Mouse (Mus musculus) midbrain, embryonic 10.5 days (tissue): ENCODE measurements around the gene Llgl2. TPM values are rescaled to one million over a fixed set of nuclear protein-coding genes. Genes with fewer than 3 reads are reported as not detected.
A peak's percentile ranks its signal among the peaks of the same experiment; 100 is the strongest.

Experiments used
- DNase-seq: peaks from one replicate; pipeline ENCODE4 v3.0.0-alpha.2; 2017; ENCODE audit warnings: low spot score
- H3K27ac ChIP-seq: fragments of 300-500 bp; sonication (generic); replicated peaks from 2 replicates; pipeline ENCODE4 v1.5.1; 2016; ENCODE audit warnings: mild to moderate bottlenecking
- H3K27me3 ChIP-seq: fragments of 300-500 bp; sonication (generic); 2 replicates; pipeline ENCODE4 v1.6.1; 2016; ENCODE audit warnings: low read depth, mild to moderate bottlenecking; ENCODE audit not compliant: poor library complexity, severe bottlenecking
- H3K36me3 ChIP-seq: fragments of 300-500 bp; sonication (generic); 2 replicates; pipeline ENCODE4 v1.6.1; 2016; ENCODE audit warnings: mild to moderate bottlenecking, moderate library complexity
- H3K4me1 ChIP-seq: fragments of 300-500 bp; sonication (generic); 2 replicates; pipeline ENCODE4 v1.6.1; 2016
- H3K4me3 ChIP-seq: fragments of 300-500 bp; sonication (generic); 2 replicates; pipeline ENCODE4 v1.5.1; 2016; ENCODE audit warnings: mild to moderate bottlenecking, moderate library complexity
- H3K9me3 ChIP-seq: fragments of 300-500 bp; sonication (generic); replicated peaks from 2 replicates; pipeline ENCODE4 v1.6.1; 2016; ENCODE audit warnings: mild to moderate bottlenecking
- WGBS: fragments of 180-500 bp; shearing (Covaris S2); methylation state at CpG from one replicate; pipeline ENCODE4 v1.1.7; 2016; 5-methylcytosine and 5-hydroxymethylcytosine counted together
- polyA plus RNA-seq: library from polyadenylated mRNA; unstranded; fragments of >200 nt; fragmentation: Nextera tagmentation; extraction: Ambion mirVana; gene quantifications from 2 replicates; pipeline ENCODE4 v1.2.1, GENCODE M21; 2016

Gene Llgl2
- polyA plus RNA-seq, 1 experiment from 2014 or later = 5.9 TPM

DNA sequence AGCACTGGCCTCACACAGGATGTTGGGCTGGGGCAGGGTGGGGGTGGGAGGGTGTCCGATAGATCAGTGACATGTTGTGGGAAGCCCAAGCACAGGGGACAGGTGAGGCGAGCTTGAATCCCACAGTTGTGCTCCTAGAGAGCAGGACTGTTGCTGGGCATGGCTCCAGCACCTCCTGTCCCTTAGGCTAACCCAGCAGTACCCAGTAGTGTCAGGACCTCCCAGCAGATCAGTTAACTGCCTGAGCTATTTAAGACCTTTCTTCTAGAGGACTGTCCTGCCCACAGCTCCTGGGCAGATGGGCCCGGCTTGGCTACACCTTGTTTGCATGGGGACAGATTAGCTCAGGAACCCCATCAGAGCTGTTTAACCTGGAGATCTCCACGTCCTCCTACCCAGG lies 5.2 kb downstream of the Llgl2 start:
- H3K4me3 ChIP-seq = no peak overlapping the region

DNA sequence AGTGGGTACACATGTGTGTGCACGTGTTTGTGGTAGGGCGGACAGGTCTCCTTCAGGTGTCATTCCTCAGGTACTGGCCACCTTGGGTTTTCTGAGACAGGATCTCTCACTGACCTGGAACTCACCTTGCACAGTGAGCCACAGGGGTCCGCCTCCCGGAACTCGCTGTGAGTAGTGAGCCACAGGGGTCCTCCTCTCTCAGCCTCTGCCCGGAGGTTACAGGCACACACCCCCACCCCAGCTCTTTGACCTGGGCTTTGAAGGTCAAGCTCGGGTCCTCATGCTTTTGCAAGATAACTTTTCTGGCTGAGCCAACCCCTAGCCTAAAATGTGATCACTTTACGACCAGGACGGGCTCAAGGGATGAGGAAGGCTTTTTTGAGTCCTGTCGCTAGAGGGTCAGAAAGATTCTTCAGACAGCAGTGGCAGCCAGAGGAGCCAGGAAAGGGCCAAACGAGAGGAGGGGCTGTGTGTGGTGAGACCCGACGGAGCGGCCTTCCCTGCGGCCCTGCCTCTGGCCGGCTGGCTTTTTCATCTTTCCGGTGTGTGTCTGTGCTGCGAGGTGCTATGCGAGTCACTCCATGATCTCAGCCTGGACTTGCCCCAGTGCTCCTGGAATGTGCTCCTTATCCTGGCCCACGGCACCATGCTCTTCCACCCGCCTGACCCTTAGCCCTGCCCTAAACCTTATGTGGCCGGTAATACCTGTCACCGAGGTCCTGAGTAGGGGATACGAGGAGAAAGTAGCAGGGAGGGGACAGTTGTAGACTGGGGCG lies 6.9 kb downstream of the Llgl2 start:
- 18% methylated on average over 25 of the region's 25 CpGs for WGBS
- H3K9me3 ChIP-seq = no peaks in the 10 kb centered on the region
- H3K4me3 ChIP-seq = no peak overlapping the region
- 0 out of 2 replicates have a peak overlapping the region, but pooled peaks have one; percentile 2 for H3K27ac ChIP-seq
- peaks cover 64% of the 10 kb centered on the region for H3K4me1 ChIP-seq
- H3K27me3 ChIP-seq = peaks cover 97% of the 10 kb centered on the region
- H3K36me3 ChIP-seq = no peaks in the 10 kb centered on the region
- DNase-seq = no peak

More for the DNA sequence above, 5.2 kb downstream of the Llgl2 start:
- Histone ChIP-seq H3K36me3 (no peaks in the 10 kb centered on the region), H3K4me1 (peaks cover 58% of the 10 kb centered on the region), H3K27me3 (peaks cover 99% of the 10 kb centered on the region), H3K27ac (no peak overlapping the region), H3K9me3 (no peaks in the 10 kb centered on the region)
- 74% methylated on average over 4 of the region's 4 CpGs for WGBS
- DNase-seq = no peak

DNA sequence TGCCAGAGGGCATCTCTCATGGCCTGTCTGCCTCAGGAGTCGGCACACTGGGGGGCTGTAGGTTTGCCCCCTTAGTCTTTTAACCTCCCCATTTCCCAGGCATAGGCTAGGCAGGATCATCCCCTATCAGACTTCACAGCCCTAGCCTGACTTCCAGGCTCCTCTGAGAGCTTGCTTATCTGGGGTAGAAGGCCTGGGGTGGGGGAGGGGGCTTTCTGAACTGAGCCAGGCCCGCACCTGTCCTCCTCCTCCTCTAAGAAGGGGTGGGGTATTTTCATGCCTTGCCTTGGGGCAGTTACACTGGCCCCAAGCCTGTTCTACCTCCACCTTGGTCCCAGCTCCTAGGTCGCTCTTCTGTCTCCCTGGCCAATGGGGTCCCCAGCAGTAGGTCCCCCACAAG lies 7.7 kb downstream of the Llgl2 start:
- Histone ChIP-seq H3K27me3 (peaks cover 97% of the 10 kb centered on the region), H3K9me3 (no peaks in the 10 kb centered on the region), H3K36me3 (no peaks in the 10 kb centered on the region), H3K4me1 (peaks cover 72% of the 10 kb centered on the region), H3K27ac (0 out of 2 replicates have a peak overlapping the region, but pooled peaks have one; percentile 2), H3K4me3 (no peak overlapping the region)
- DNase-seq = no peak
- WGBS = 50% methylated on average over 3 of the region's 3 CpGs

DNA sequence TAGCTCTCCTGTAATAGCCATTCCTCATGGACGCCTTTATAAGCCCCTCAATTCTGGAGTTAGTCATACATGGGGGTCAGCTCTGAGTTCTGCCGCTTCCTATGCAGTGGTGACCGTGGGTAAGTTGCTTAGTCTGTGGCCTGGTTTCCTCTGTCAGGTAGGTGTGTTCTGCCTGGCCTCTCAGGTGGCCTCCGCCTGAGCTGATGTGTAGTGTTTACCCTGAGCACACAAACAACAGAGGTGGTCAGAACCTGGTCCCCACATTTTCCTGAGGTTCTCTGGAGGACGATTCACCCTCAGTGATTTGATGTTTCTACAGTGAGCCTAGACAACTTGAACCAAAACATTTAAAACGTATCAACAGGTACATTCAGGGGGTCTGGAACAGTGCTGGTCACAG lies 8.2 kb downstream of the Llgl2 start:
- H3K27me3 ChIP-seq = peaks cover 97% of the 10 kb centered on the region
- peaks cover 77% of the 10 kb centered on the region for H3K4me1 ChIP-seq
- DNase-seq = no peak
- H3K27ac ChIP-seq = peak overlapping the region; percentile 66; the same call in 1 of the 2 replicates
- 67% methylated on average over 6 of the region's 6 CpGs for whole genome bisulfite sequencing
- H3K36me3 ChIP-seq = no peaks in the 10 kb centered on the region
- no peaks in the 10 kb centered on the region for H3K9me3 ChIP-seq
- no peak overlapping the region for H3K4me3 ChIP-seq

DNA sequence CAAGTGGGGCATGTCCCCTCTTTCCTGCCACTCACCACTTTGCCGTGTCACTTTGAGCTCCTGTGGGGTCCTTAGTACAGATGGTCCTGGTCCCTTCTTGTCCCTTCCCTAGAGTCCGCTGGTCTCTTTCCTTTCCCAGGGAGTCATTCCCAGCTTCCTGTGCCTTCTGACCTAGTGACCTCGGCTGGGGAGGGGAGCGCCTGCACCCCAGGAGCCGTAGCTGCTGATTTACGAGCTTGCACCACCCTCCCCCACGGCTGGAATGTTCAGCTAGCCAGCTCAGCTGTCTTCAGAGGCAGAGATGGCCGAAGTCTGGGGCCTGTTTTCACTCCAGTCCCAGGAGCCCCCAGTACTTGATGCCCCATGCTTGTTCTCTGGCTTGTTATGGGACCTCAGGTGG lies 8.7 kb downstream of the Llgl2 start:
- Histone ChIP-seq H3K27me3 (peaks cover 95% of the 10 kb centered on the region), H3K27ac (peak overlapping the region; percentile 66), H3K4me1 (peaks cover 77% of the 10 kb centered on the region), H3K4me3 (peak overlapping the region; percentile 12; the same call in 1 of the 2 replicates), H3K36me3 (no peaks in the 10 kb centered on the region), H3K9me3 (no peaks in the 10 kb centered on the region)
- DNase-seq = no peak
- WGBS = 6% methylated on average over 8 of the region's 8 CpGs

DNA sequence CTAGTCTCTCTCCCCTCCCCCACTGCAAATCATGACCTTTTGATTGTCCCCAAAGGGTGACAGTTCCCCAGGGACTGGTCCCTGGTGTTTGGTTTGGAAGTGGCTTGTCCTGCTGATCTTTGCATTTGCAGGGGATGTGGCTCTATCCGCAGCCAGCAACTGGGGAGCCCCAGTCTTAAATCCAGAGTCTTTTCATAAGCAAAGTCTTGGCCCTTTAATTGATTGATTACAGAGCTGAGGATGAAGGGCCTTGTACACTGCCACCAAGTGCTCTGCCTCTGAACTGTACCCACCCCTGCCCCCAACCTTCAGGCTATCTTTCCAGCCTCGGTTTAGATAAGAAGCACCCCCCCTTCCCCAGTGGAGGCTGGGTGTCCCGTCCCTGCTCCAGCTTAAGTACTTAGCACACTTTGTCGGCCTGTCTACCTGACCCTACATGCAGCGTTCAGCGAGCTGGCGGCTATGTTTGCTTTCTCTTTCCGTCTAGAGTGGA lies 9.2 kb downstream of the Llgl2 start:
- Histone ChIP-seq H3K4me3 (peak overlapping the region; percentile 12), H3K27me3 (peaks cover 95% of the 10 kb centered on the region), H3K36me3 (no peaks in the 10 kb centered on the region), H3K4me1 (peaks cover 77% of the 10 kb centered on the region), H3K9me3 (no peaks in the 10 kb centered on the region), H3K27ac (peak overlapping the region; percentile 66)
- DNase-seq = no peak
- 22% methylated on average over 8 of the region's 8 CpGs for WGBS

DNA sequence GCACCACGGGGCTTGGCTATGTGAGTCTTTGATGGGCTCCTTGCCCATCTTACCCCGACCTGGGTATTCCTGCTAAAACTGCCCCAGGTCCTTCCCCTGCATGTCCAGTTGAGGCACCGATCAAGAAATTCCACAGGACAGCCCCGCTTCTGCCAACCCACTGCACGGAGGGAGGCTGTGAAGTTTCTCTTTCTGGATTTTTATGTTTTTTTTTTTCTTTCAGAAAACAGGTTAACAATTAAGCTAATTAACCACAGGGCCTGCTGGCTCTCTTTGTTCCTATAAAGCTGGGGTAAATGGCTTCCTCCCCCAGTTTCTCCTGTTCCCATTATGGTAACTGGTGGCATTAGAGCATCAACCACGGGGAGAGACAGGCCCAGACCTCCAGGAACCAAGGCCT lies 10.2 kb downstream of the Llgl2 start:
- H3K4me1 ChIP-seq = peaks cover 76% of the 10 kb centered on the region
- H3K27ac ChIP-seq = 0 out of 2 replicates have a peak overlapping the region, but pooled peaks have one; percentile 66
- WGBS = 75% methylated on average over 6 of the region's 6 CpGs

DNA sequence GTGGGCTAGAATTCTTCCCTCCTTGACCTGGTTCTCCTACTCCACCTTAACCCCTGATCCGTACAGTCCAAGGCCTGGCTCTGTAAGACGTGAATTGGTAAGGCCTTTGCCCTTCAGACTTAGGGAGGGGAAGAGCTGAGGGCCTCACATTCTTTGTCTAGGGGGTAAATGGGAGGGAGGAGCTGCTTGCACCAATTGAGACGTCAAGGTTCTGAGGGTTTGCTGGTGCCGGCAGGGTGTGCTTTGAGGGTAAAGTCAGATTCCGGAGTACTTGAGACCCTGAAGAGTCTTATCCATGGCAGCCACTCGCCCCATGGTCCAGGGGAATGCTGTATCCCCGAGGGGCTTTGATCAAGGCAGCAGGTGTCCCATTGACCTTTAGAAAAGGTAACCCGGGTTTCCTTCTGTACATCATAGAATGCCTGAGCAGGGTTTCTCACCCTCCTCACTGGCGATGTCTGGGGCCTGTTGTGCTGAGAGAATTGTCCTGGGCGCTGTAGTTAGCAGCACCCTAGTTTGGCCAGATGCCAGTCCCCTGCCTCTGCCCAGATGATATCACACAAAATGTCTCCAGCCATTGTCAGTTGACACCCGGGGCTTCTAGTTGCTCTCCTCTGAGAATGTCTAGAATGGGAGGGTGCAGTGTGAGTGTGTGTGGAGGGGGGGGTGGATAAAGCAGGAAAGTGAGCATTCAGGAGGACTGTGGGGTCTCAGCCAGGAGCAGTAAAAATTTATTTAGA lies 13.0 kb downstream of the Llgl2 start:
- Histone ChIP-seq H3K27me3 (peaks cover 73% of the 10 kb centered on the region), H3K4me3 (no peak overlapping the region), H3K4me1 (peaks cover 71% of the 10 kb centered on the region), H3K27ac (no peak overlapping the region), H3K9me3 (no peaks in the 10 kb centered on the region), H3K36me3 (no peaks in the 10 kb centered on the region)
- 46% methylated on average over 11 of the region's 11 CpGs for whole genome bisulfite sequencing
- no peak for DNase-seq

More for the DNA sequence above, 10.2 kb downstream of the Llgl2 start:
- Histone ChIP-seq H3K4me3 (no peak overlapping the region), H3K27me3 (peaks cover 95% of the 10 kb centered on the region), H3K36me3 (no peaks in the 10 kb centered on the region), H3K9me3 (no peaks in the 10 kb centered on the region)
- no peak for DNase-seq

DNA sequence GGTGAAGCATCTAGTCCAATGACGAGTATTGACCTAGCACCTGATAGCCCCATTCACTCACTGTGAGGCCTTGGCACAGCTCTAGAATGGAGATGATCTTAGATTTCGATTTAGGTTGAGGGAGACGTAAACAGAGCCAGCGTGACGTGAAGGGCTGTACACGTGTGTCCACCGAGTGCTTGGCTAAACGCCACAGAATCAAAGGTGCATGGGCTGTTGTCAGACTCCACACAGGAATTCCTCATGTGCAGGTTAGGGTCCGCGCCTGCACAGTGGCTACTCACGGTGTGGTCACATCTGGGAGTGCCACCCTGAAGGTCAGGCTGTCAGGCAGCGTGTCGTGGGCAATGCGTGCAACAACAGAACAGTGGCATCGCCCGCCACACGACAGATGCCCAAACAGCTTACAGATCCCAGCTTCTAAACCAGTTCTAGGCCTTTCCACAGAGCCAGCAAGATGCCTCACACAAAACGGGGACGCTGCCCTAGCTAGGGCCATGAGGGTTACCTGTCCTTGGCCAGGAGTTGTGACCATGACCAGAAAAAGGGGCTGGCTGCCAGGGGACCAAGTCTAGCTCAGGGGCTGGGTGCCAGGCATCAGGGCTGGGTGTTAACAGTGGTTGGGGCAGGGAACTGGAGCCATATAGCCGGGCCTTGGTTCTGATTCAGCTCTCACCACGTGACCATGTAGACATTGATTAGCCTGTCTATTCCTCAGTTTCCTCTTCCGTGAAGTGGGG lies 13.9 kb downstream of the Llgl2 start:
- no peak for DNase-seq
- peaks cover 71% of the 10 kb centered on the region for H3K4me1 ChIP-seq
- no peak overlapping the region for H3K27ac ChIP-seq
- peaks cover 64% of the 10 kb centered on the region for H3K27me3 ChIP-seq
- no peaks in the 10 kb centered on the region for H3K9me3 ChIP-seq
- WGBS = 92% methylated on average over 22 of the region's 22 CpGs
- no peaks in the 10 kb centered on the region for H3K36me3 ChIP-seq
- H3K4me3 ChIP-seq = no peak overlapping the region

DNA sequence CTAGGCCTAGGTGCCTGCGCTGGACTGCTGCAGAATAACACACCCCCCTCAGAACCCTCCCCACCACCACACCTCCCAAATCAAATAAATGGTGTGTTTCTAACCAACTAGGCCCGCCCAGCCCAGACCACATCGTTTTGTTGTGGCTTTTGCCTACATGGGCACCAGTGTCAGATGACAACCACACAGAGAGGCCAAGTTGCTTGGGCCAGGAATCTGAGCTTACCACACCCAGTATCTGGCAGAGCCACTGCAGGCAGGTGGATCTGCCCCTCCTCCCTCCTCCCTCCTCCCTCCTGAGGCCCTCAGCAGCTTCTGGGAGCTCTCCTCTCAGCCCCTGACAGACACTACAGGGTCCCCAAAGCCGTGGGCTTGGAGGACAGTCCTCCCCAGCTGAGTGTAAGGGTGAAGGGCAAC lies 15.1 kb downstream of the Llgl2 start:
- no peaks in the 10 kb centered on the region for H3K36me3 ChIP-seq
- peak overlapping the region; percentile 55 for H3K27ac ChIP-seq

DNA sequence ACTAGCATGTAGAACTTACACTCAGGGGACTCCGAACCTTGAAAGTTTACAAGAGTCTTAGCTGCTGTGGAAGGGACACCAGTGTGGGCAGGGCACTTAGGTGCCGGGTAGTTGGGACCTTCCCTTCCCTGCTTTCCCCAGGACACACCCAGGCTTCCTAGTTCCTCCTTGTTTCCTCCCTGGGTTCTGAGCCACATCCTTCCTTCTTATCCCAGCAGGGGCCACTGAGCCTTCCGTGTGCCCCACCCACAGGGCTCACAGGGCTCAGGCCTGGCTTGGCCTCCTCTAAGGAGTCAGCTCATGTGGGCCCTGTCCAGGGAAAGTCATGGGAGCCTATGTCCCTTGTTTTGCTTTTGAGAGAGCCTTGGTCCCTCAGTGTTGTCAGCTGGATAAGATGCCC lies 15.9 kb downstream of the Llgl2 start:
- Histone ChIP-seq H3K36me3 (no peaks in the 10 kb centered on the region), H3K4me1 (peaks cover 67% of the 10 kb centered on the region), H3K9me3 (no peaks in the 10 kb centered on the region), H3K27me3 (peaks cover 45% of the 10 kb centered on the region), H3K4me3 (no peak overlapping the region), H3K27ac (no peak overlapping the region)
- 61% methylated on average over 3 of the region's 3 CpGs for WGBS
- no peak for DNase-seq

More for the DNA sequence above, 15.1 kb downstream of the Llgl2 start:
- Histone ChIP-seq H3K27me3 (peaks cover 52% of the 10 kb centered on the region), H3K4me3 (no peak overlapping the region), H3K9me3 (no peaks in the 10 kb centered on the region), H3K4me1 (peaks cover 64% of the 10 kb centered on the region)
- no peak for DNase-seq
- WGBS = 52% methylated on average over 4 of the region's 4 CpGs

DNA sequence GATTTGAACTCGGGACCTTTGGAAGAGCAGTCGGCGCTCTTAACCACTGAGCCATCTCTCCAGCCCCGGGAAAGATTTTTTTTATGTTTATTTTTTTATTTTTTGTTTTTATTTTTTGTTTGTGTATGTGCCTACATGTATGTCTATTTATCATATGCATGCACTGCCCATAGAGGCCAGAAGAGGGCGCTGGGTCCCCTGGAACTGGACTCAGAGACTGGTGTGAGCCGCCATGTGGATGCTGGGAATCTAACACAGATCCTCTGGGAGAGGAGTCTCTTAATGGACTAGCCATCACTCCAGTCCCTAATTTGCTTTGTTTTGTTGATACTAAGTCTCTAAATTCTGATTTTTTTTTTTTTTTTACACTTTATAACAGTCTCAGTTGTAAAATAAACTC lies 17.2 kb downstream of the Llgl2 start:
- H3K27me3 ChIP-seq = peaks cover 34% of the 10 kb centered on the region
- 88% methylated on average over 6 of the region's 6 CpGs for WGBS
- DNase-seq = no peak
- 0 out of 2 replicates have a peak, but pooled peaks cover 6% of the 10 kb centered on the region for H3K36me3 ChIP-seq
- H3K27ac ChIP-seq = no peak overlapping the region
- H3K4me1 ChIP-seq = peaks cover 58% of the 10 kb centered on the region
- H3K9me3 ChIP-seq = no peaks in the 10 kb centered on the region
- H3K4me3 ChIP-seq = no peak overlapping the region
